Mouse (Mus musculus): Measurements from ENCODE around the gene Hephl1. TPM values are rescaled to one million over a fixed set of nuclear protein-coding genes. Genes with fewer than 3 reads are reported as not detected.

Hephl1 gene
- polyA plus RNA-seq (2015; fragmentation: Nextera tagmentation; extraction: Ambion mirVana): 0.04 TPM in 1 of 2 replicates, not detected in the other

GRCm38 (mm10) chr9:15112008-15112407, at the start of gene Hephl1:
Hephl1 (minus strand) TSS chr9:15112108.
- H3K36me3 ChIP-seq: no peaks in the 10 kb centered on the region
- WGBS: 87% methylated on average over 5 of the region's 5 CpGs
- ATAC-seq (ENCODE audit: low FRiP score): no peak
- H3K9me3 ChIP-seq (replicated peaks): no peaks in the 10 kb centered on the region
- no peak within 1 kb of the TSS for H3K4me3 ChIP-seq (replicated peaks)
- no peaks in the 10 kb centered on the region for H3K4me1 ChIP-seq
- no peak within 1 kb of the TSS for H3K9ac ChIP-seq (replicated peaks)
- no peak within 1 kb of the TSS for H3K4me2 ChIP-seq
- no peak within 1 kb of the TSS for H3K27ac ChIP-seq (replicated peaks)
- H3K27me3 ChIP-seq (replicated peaks): no peaks in the 10 kb centered on the region

GRCm38 (mm10) chr9:15149246-15149926, 37.5 kb upstream of the Hephl1 start:
- Histone ChIP-seq H3K9me3 (replicated peaks) (no peaks in the 10 kb centered on the region), H3K4me1 (no peaks in the 10 kb centered on the region), H3K27ac (replicated peaks) (no peak overlapping the region), H3K27me3 (replicated peaks) (no peaks in the 10 kb centered on the region), H3K9ac (replicated peaks) (no peak overlapping the region), H3K36me3 (no peaks in the 10 kb centered on the region), H3K4me3 (replicated peaks) (no peak overlapping the region), H3K4me2 (no peak overlapping the region)
- WGBS: 69% methylated on average over 6 of the region's 6 CpGs
- ATAC-seq (ENCODE audit: low FRiP score): no peak

- WGBS: 97% methylated on average over 1 of the region's 1 CpGs
- Histone ChIP-seq H3K4me1 (no peaks in the 10 kb centered on the region), H3K4me3 (replicated peaks) (no peak overlapping the region)
These were observed 28.6 kb upstream of the Hephl1 start for GRCm38 (mm10) chr9:15140546-15140945.

GRCm38 (mm10) chr9:15125897-15126296, 14.0 kb upstream of the Hephl1 start:
- Histone ChIP-seq H3K36me3 (no peaks in the 10 kb centered on the region), H3K27ac (replicated peaks) (no peak overlapping the region), H3K4me3 (replicated peaks) (no peak overlapping the region), H3K27me3 (replicated peaks) (no peaks in the 10 kb centered on the region), H3K9me3 (replicated peaks) (no peaks in the 10 kb centered on the region), H3K4me1 (no peaks in the 10 kb centered on the region), H3K9ac (replicated peaks) (no peak overlapping the region), H3K4me2 (no peak overlapping the region)
- WGBS: 92% methylated on average over 2 of the region's 2 CpGs
- ATAC-seq (ENCODE audit: low FRiP score): no peak

More at GRCm38 (mm10) chr9:15140546-15140945, 28.6 kb upstream of the Hephl1 start:
- Histone ChIP-seq H3K4me2 (no peak overlapping the region), H3K9ac (replicated peaks) (no peak overlapping the region), H3K9me3 (replicated peaks) (no peaks in the 10 kb centered on the region), H3K27me3 (replicated peaks) (no peaks in the 10 kb centered on the region), H3K36me3 (no peaks in the 10 kb centered on the region), H3K27ac (replicated peaks) (no peak overlapping the region)
- no peak for ATAC-seq (ENCODE audit: low FRiP score)

GRCm38 (mm10) chr9:15122431-15122830, 10.5 kb upstream of the Hephl1 start:
- Histone ChIP-seq H3K4me1 (no peaks in the 10 kb centered on the region), H3K36me3 (no peaks in the 10 kb centered on the region), H3K27me3 (replicated peaks) (no peaks in the 10 kb centered on the region), H3K9me3 (replicated peaks) (no peaks in the 10 kb centered on the region), H3K27ac (replicated peaks) (no peak overlapping the region), H3K9ac (replicated peaks) (no peak overlapping the region), H3K4me2 (no peak overlapping the region), H3K4me3 (replicated peaks) (no peak overlapping the region)
- 67% methylated on average over 3 of the region's 3 CpGs for WGBS
- no peak for ATAC-seq (ENCODE audit: low FRiP score)

GRCm38 (mm10) chr9:15120841-15121358, 9.0 kb upstream of the Hephl1 start:
- no peak for ATAC-seq (ENCODE audit: low FRiP score)
- no peaks in the 10 kb centered on the region for H3K36me3 ChIP-seq
- no peak overlapping the region for H3K4me2 ChIP-seq
- H3K4me3 ChIP-seq (replicated peaks): no peak overlapping the region
- WGBS: 61% methylated on average over 7 of the region's 7 CpGs
- no peaks in the 10 kb centered on the region for H3K9me3 ChIP-seq (replicated peaks)
- H3K27me3 ChIP-seq (replicated peaks): no peaks in the 10 kb centered on the region
- no peaks in the 10 kb centered on the region for H3K4me1 ChIP-seq
- H3K27ac ChIP-seq (replicated peaks): no peak overlapping the region
- no peak overlapping the region for H3K9ac ChIP-seq (replicated peaks)

GRCm38 (mm10) chr9:15120209-15120608, 8.3 kb upstream of the Hephl1 start:
- Histone ChIP-seq H3K4me1 (no peaks in the 10 kb centered on the region), H3K27me3 (replicated peaks) (no peaks in the 10 kb centered on the region), H3K4me2 (no peak overlapping the region), H3K9ac (replicated peaks) (no peak overlapping the region), H3K4me3 (replicated peaks) (no peak overlapping the region), H3K36me3 (no peaks in the 10 kb centered on the region), H3K27ac (replicated peaks) (no peak overlapping the region), H3K9me3 (replicated peaks) (no peaks in the 10 kb centered on the region)
- 59% methylated on average over 5 of the region's 5 CpGs for WGBS
- no peak for ATAC-seq (ENCODE audit: low FRiP score)

GRCm38 (mm10) chr9:15119515-15119914, 7.6 kb upstream of the Hephl1 start:
- ATAC-seq (ENCODE audit: low FRiP score): no peak
- no peak overlapping the region for H3K4me2 ChIP-seq
- no peak overlapping the region for H3K9ac ChIP-seq (replicated peaks)
- H3K9me3 ChIP-seq (replicated peaks): no peaks in the 10 kb centered on the region
- H3K4me3 ChIP-seq (replicated peaks): no peak overlapping the region
- no peak overlapping the region for H3K27ac ChIP-seq (replicated peaks)
- no peaks in the 10 kb centered on the region for H3K4me1 ChIP-seq
- H3K36me3 ChIP-seq: no peaks in the 10 kb centered on the region
- 70% methylated on average over 1 of the region's 1 CpGs for WGBS
- no peaks in the 10 kb centered on the region for H3K27me3 ChIP-seq (replicated peaks)

- Histone ChIP-seq H3K36me3 (no peaks in the 10 kb centered on the region), H3K27me3 (replicated peaks) (no peaks in the 10 kb centered on the region), H3K4me1 (no peaks in the 10 kb centered on the region), H3K9me3 (replicated peaks) (no peaks in the 10 kb centered on the region), H3K4me3 (replicated peaks) (no peak overlapping the region), H3K9ac (replicated peaks) (no peak overlapping the region), H3K4me2 (no peak overlapping the region), H3K27ac (replicated peaks) (no peak overlapping the region)
- ATAC-seq (ENCODE audit: low FRiP score): no peak
- WGBS: 92% methylated on average over 2 of the region's 2 CpGs
These were observed 4.3 kb upstream of the Hephl1 start for GRCm38 (mm10) chr9:15116165-15116564.

GRCm38 (mm10) chr9:15114102-15114501, 2.2 kb upstream of the Hephl1 start:
- no peak overlapping the region for H3K27ac ChIP-seq (replicated peaks)
- no peaks in the 10 kb centered on the region for H3K9me3 ChIP-seq (replicated peaks)
- no peak overlapping the region for H3K9ac ChIP-seq (replicated peaks)
- H3K27me3 ChIP-seq (replicated peaks): no peaks in the 10 kb centered on the region
- H3K36me3 ChIP-seq: no peaks in the 10 kb centered on the region
- H3K4me1 ChIP-seq: no peaks in the 10 kb centered on the region
- no peak for ATAC-seq (ENCODE audit: low FRiP score)
- H3K4me3 ChIP-seq (replicated peaks): no peak overlapping the region
- WGBS: 32% methylated on average over 6 of the region's 6 CpGs
- no peak overlapping the region for H3K4me2 ChIP-seq

GRCm38 (mm10) chr9:15108101-15108500, 3.8 kb downstream of the Hephl1 start:
- H3K36me3 ChIP-seq: no peaks in the 10 kb centered on the region
- no peak for ATAC-seq (ENCODE audit: low FRiP score)
- no peak overlapping the region for H3K4me2 ChIP-seq
- H3K27ac ChIP-seq (replicated peaks): no peak overlapping the region
- WGBS: 47% methylated on average over 9 of the region's 9 CpGs
- H3K27me3 ChIP-seq (replicated peaks): no peaks in the 10 kb centered on the region
- no peaks in the 10 kb centered on the region for H3K4me1 ChIP-seq
- no peak overlapping the region for H3K4me3 ChIP-seq (replicated peaks)
- no peak overlapping the region for H3K9ac ChIP-seq (replicated peaks)
- H3K9me3 ChIP-seq (replicated peaks): no peaks in the 10 kb centered on the region

- Histone ChIP-seq H3K27me3 (replicated peaks) (no peaks in the 10 kb centered on the region), H3K4me2 (no peak overlapping the region), H3K4me1 (no peaks in the 10 kb centered on the region), H3K36me3 (no peaks in the 10 kb centered on the region), H3K9ac (replicated peaks) (no peak overlapping the region), H3K27ac (replicated peaks) (no peak overlapping the region), H3K9me3 (replicated peaks) (no peaks in the 10 kb centered on the region), H3K4me3 (replicated peaks) (no peak overlapping the region)
- 79% methylated on average over 4 of the region's 4 CpGs for WGBS
- no peak for ATAC-seq (ENCODE audit: low FRiP score)
These were observed 6.8 kb downstream of the Hephl1 start for GRCm38 (mm10) chr9:15105136-15105535.

All from neural tube, embryonic 15.5 days (tissue).